Mouse (Mus musculus) hindbrain, embryonic 10.5 days (tissue): ENCODE measurements around the gene Slain1. TPM values are rescaled to one million over a fixed set of nuclear protein-coding genes. Genes with fewer than 3 reads are reported as not detected.

Experiments
- DNase-seq: peaks from one replicate; pipeline ENCODE4 v3.0.0-alpha.2; 2017; ENCODE audit warnings: low spot score
- H3K27ac ChIP-seq: fragments of 300-500 bp; sonication (generic); 2 replicates; pipeline ENCODE4 v1.5.1; 2016; ENCODE audit warnings: mild to moderate bottlenecking, moderate library complexity
- H3K27me3 ChIP-seq: fragments of 300-500 bp; sonication (generic); 2 replicates; pipeline ENCODE4 v1.6.1; 2016; ENCODE audit warnings: mild to moderate bottlenecking; ENCODE audit not compliant: poor library complexity, insufficient read depth, severe bottlenecking
- H3K36me3 ChIP-seq: fragments of 300-500 bp; sonication (generic); 2 replicates; pipeline ENCODE4 v1.6.1; 2016; ENCODE audit warnings: mild to moderate bottlenecking, moderate library complexity
- H3K4me1 ChIP-seq: fragments of 300-500 bp; sonication (generic); replicated peaks from 2 replicates; pipeline ENCODE4 v1.6.1; 2016; ENCODE audit warnings: mild to moderate bottlenecking
- H3K4me3 ChIP-seq: fragments of 300-500 bp; sonication (generic); 2 replicates; pipeline ENCODE4 v1.5.1; 2016; ENCODE audit warnings: mild to moderate bottlenecking, moderate library complexity
- H3K9me3 ChIP-seq: fragments of 300-500 bp; sonication (generic); 2 replicates; pipeline ENCODE4 v1.6.1; 2016; ENCODE audit warnings: mild to moderate bottlenecking, moderate library complexity
- WGBS: fragments of 180-500 bp; shearing (Covaris S2); methylation state at CpG from one replicate; pipeline ENCODE4 v1.1.7; 2016; 5-methylcytosine and 5-hydroxymethylcytosine counted together
- polyA plus RNA-seq: library from polyadenylated mRNA; unstranded; fragments of >200 nt; fragmentation: Nextera tagmentation; extraction: Ambion mirVana; gene quantifications from 2 replicates; pipeline ENCODE4 v1.2.1, GENCODE M21; 2016

Slain1 gene
- polyA plus RNA-seq, 1 experiment from 2014 or later: 13.3 TPM

DNA sequence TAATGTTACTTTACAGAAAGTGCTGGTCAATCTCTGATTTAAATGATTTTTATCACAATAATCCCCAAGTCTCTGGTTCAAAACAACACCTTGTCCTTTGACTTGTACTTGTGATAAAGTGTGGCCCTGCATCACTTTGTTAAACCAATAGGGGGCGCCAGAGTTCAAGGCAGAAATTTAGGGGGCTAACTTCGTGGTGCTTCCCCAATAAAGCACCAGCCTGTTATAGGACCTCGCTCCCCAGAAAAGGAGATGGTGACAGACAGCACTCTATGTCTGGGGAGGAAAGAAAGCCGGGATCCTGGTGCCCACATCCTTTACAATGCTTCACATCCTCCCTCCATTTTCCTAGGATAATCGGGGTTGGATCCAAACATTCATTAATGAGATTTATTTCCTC lies 67.5 kb downstream of the Slain1 start:
- H3K4me3 ChIP-seq: no peak overlapping the region
- DNase-seq: peak; percentile 31
- H3K4me1 ChIP-seq: peaks cover 18% of the 10 kb centered on the region
- 41% methylated on average over 5 of the region's 5 CpGs for WGBS
- H3K9me3 ChIP-seq: no peaks in the 10 kb centered on the region
- no peaks in the 10 kb centered on the region for H3K36me3 ChIP-seq
- H3K27ac ChIP-seq: no peak overlapping the region
- H3K27me3 ChIP-seq: no peaks in the 10 kb centered on the region

DNA sequence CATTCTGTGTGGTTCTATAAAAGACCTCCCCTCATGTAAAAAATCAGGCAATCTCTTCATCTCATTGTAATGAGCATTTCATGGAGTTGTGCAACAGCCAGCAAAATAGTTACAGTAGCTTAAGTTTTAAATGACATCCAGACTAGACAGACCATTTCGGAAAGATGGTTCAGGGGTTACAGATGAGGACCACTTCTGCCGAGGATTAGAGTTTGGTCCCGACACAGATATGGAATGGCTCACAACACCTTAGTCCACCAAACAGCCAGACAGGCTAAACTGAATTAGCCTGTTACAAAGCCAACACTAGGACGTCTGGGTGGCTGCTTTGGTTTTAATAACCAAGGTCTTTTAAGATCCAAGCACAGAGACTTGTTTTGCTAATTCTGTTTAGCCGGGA lies 68.0 kb downstream of the Slain1 start:
- no peaks in the 10 kb centered on the region for H3K36me3 ChIP-seq
- peaks cover 18% of the 10 kb centered on the region for H3K4me1 ChIP-seq
- H3K9me3 ChIP-seq: no peaks in the 10 kb centered on the region
- no peaks in the 10 kb centered on the region for H3K27me3 ChIP-seq
- H3K4me3 ChIP-seq: no peak overlapping the region
- H3K27ac ChIP-seq: no peak overlapping the region
- no peak for DNase-seq
- WGBS: 76% methylated on average over 5 of the region's 5 CpGs

DNA sequence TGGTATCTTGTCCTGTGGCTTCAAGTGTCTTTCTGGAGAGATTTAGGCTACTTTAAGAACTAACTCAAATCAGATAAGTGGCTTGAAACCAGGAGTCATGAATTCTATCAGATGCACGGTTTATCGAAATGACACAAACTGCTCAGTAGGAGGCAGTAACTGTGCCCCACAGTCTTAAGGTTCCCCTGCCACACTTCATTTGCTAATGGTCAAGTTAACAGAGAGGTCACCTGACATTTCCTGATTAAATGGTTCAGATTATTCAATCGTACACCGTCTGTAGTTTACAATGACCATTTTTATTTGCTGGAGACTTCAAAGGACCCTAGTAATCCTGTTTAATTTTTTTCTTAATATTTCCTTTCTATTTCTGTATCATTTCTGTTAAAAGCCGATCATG lies 68.4 kb downstream of the Slain1 start:
- WGBS: 46% methylated on average over 5 of the region's 5 CpGs
- peaks cover 21% of the 10 kb centered on the region for H3K4me1 ChIP-seq
- H3K9me3 ChIP-seq: no peaks in the 10 kb centered on the region
- H3K36me3 ChIP-seq: no peaks in the 10 kb centered on the region
- H3K27me3 ChIP-seq: no peaks in the 10 kb centered on the region
- no peak overlapping the region for H3K27ac ChIP-seq
- DNase-seq: no peak
- H3K4me3 ChIP-seq: no peak overlapping the region

DNA sequence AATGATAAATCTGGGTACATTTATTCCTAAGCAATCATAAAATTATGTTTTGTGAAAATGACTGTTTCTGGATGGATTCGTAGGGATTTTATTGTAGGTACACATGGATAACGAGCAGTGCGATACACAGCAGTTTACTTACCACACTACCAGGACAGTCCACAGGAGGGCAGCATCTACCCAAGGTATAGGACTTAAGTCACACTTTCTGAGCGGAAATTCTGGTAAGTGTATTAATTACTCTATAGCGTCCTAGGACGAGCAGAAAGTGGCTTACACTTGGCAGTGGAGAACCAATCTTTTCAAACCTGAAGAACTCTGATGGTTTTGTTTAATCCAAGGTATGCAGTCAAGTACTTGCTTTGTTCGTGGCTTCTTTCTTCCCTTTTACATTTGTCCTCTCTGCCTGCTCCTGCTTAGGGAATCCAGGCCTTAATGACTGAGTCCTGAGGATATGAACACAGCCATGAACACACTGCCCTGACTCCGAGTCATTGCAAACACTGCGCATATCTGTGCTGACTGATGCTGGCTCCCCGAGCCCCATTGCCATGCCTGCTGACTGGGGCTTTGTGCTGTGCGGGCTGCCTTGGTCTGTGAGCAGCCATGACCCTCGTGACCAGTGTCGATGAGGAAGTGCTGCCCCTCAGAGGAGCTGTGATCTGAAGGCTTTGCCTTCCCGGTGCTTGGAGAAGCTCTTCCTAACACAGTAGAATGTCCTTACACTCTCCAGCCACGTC lies 69.0 kb downstream of the Slain1 start:
- H3K27me3 ChIP-seq: no peaks in the 10 kb centered on the region
- H3K9me3 ChIP-seq: no peaks in the 10 kb centered on the region
- H3K27ac ChIP-seq: peak overlapping the region; percentile 91
- no peaks in the 10 kb centered on the region for H3K36me3 ChIP-seq
- WGBS: 18% methylated on average over 15 of the region's 15 CpGs
- DNase-seq: peak; percentile 88
- H3K4me3 ChIP-seq: peak overlapping the region; percentile 30
- peaks cover 23% of the 10 kb centered on the region for H3K4me1 ChIP-seq

DNA sequence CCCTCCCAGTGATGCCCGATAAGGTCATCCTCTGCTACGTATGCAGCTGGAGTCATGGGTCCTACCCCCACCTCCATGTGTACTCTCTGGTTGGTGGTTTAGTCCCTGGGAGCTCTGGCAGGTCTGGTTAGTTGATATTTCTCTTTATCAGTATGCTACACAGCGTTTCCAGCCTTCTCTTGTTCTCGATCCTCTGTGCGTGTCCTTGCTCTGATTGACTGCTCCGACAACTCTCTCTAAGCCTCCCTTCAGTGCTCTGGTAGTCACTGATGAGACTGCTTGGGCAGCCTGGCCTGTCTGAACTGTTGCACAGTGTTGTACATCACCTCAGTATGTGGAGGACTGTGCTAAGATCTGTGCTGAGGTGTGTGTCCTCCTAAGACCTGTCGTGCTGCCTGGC lies 70.1 kb downstream of the Slain1 start:
- Histone ChIP-seq H3K27ac (peak overlapping the region; percentile 54), H3K4me1 (peaks cover 23% of the 10 kb centered on the region), H3K4me3 (no peak overlapping the region), H3K27me3 (no peaks in the 10 kb centered on the region), H3K36me3 (no peaks in the 10 kb centered on the region), H3K9me3 (no peaks in the 10 kb centered on the region)
- DNase-seq: peak; percentile 19
- 64% methylated on average over 7 of the region's 7 CpGs for WGBS

DNA sequence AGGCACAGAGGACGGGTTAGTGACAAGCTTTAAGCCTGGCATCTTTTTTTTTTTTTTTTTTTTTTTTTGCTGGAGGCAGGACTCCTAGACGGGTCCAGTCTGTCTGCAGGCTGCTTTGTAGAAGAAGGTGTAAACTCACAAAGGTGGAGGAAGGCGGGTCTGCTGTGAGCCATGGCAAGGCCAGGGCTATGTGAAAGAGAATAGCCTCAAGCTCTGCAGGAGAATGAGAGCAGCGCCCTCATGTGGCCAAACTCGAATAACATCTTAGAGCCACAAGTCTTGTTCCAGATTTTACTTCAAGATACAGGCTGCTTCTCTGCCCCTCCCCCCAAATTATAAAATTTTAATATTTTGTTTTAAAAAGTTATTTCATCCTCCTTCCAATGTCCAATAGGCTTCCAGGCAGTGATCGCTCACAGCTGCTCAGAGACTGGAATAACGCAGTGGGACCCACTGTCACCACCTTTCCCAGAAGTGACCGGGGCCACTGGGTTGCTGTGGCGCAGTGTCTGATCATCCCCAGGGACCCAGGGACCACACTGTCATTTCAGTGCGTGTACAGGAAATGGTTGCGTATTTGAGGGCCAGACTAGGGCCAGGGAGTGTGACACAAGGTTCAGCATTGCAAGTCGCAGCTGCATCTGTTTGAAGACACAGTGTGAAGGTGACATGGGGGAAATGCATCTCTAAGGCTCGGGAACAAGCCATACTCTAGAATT lies 70.8 kb downstream of the Slain1 start:
- H3K27ac ChIP-seq: peak overlapping the region; percentile 76
- 53% methylated on average over 13 of the region's 13 CpGs for WGBS
- no peaks in the 10 kb centered on the region for H3K9me3 ChIP-seq

DNA sequence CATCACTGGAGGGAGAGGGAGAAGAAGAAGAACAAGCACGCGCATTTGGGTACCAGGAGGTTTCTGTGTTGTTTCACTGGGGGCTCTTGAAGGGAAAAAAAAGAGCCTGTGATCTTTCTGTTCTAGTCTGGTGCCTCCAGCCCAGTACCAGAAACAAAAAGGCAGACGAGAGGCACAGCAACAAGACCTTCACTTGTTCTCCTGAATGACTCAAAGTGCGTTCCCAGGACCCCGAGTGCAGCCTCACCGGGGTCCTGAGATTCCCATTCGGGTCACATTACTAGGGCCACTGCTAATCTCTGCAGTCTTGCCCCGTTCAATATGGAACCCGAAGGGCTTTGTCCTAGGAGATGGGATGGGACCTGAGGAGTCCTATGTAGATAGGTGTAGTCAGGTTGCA lies 73.3 kb downstream of the Slain1 start:
- 72% methylated on average over 9 of the region's 9 CpGs for WGBS
- Histone ChIP-seq H3K9me3 (no peaks in the 10 kb centered on the region), H3K4me3 (no peak overlapping the region), H3K36me3 (no peaks in the 10 kb centered on the region), H3K27ac (peak overlapping the region; percentile 35), H3K27me3 (no peaks in the 10 kb centered on the region), H3K4me1 (peaks cover 23% of the 10 kb centered on the region)
- DNase-seq: no peak

More for the DNA sequence above, 70.8 kb downstream of the Slain1 start:
- Histone ChIP-seq H3K27me3 (no peaks in the 10 kb centered on the region), H3K4me1 (peaks cover 23% of the 10 kb centered on the region), H3K36me3 (no peaks in the 10 kb centered on the region), H3K4me3 (no peak overlapping the region)
- DNase-seq: peak; percentile 81

DNA sequence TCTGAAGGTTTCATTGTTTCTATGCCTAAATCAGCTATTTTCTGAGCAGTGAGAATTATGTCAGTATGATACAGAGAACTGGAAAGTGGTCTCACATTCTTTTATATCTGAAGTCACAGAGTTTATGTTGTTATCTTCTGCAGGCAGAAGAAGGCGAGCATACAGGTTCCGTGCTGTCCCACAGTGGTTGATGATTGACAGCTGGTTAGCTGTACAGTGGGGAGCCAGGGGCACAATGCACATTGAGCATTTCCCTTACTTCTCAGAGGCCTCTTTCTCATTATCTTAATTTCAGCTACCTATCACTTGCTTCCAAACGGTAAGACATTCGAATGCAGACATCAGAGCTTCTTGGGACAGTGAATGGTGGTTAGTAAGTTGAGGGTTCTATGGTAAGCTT lies 73.8 kb downstream of the Slain1 start:
- Histone ChIP-seq H3K36me3 (no peaks in the 10 kb centered on the region), H3K27ac (peak overlapping the region; percentile 35; the same call in 1 of the 2 replicates), H3K27me3 (no peaks in the 10 kb centered on the region), H3K4me3 (no peak overlapping the region), H3K4me1 (peaks cover 23% of the 10 kb centered on the region), H3K9me3 (no peaks in the 10 kb centered on the region)
- 84% methylated on average over 4 of the region's 4 CpGs for WGBS
- no peak for DNase-seq

DNA sequence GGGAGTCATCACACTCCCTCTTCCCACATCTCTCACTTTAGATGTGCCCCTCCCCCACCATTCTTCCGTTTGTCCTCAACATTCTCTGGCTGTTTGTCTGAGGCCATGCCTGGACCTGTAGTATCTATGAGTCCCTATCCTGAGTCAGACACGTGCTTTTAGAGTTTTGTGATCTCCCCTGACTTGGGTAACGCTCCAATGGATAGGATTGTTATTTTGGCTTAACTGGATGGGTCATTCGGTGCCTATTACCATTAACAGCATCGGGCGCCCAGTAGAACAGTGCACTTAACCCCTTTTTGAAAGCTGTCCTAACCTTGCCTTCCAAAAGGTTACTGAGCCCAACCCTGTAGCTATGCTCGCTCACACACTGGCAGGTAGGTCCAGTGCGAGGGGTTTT lies 78.5 kb downstream of the Slain1 start:
- Histone ChIP-seq H3K4me3 (no peak overlapping the region), H3K27me3 (no peaks in the 10 kb centered on the region), H3K9me3 (no peaks in the 10 kb centered on the region), H3K36me3 (no peaks in the 10 kb centered on the region), H3K4me1 (peaks cover under 1% of the 10 kb centered on the region; the same call in 1 of the 2 replicates), H3K27ac (no peak overlapping the region)
- DNase-seq: no peak
- 85% methylated on average over 8 of the region's 8 CpGs for WGBS

DNA sequence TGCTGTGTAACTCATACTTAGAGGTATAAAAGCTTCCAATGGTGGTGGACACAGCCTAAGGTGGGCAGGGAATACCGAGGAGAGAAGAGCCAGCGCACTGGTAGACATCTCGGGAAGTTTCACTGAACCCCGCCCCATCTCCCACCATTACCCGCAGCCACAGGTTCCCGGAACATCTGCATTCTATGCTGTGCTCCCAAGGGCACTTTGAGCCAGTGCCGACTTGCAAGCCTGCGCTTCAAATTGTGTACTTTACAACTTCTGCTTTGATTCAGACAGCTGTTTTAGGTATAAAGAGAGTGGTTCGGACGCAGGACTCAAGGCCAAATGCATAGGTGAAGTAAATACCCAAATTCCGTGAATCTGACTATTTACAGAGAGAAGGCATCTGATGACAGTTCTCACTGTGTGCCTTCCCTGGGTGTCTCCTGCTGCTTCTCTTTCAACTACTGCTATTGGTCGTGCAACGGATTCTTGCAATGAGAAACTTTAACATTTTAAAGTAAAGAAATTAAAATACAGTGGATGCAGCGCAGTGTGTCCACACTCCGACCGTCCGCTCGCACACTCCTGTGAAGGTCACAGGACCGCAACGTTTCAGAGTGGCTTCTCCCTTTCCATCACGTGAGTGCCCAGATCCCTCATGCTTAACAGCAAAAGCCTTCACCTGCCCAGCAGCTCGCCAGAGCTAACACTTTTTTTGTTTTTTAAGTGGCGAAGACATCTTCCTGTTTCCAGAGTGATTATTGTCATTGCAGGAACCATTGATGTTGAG lies 79.1 kb downstream of the Slain1 start:
- no peaks in the 10 kb centered on the region for H3K27me3 ChIP-seq
- H3K27ac ChIP-seq: no peak overlapping the region
- no peak for DNase-seq
- H3K36me3 ChIP-seq: no peaks in the 10 kb centered on the region
- no peaks in the 10 kb centered on the region for H3K4me1 ChIP-seq
- 82% methylated on average over 23 of the region's 23 CpGs for WGBS
- no peaks in the 10 kb centered on the region for H3K9me3 ChIP-seq
- H3K4me3 ChIP-seq: no peak overlapping the region

DNA sequence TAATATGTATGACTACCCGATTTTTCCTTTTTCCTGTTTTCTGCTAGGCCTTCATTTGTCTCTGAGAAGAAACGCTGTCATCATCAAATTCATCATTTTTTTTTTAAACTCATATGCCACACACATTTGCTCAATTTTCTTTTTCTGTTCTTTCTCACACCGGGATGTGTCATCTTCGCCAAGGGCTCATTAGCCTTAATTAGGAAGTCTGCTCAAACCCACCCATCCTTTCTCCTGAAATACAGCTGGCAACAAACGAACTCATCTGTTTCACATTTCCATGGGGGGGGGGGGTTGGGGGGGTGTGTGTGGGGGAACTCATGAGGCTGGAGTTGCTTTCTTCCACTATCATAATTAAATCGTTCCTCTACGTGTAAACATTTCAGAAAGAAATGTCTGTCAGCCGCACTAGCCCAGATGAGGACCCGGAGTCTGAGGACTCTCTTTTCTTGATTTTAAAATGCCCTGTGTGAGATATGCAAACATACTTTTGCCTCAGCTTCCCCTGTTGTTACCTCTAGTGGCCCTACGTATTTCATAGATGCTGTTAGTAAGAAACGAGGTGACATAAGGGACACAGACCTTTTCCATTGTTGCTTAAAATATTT lies 79.8 kb downstream of the Slain1 start:
- WGBS: 72% methylated on average over 11 of the region's 11 CpGs
- no peaks in the 10 kb centered on the region for H3K27me3 ChIP-seq
- no peaks in the 10 kb centered on the region for H3K4me1 ChIP-seq
- H3K9me3 ChIP-seq: no peaks in the 10 kb centered on the region
- no peaks in the 10 kb centered on the region for H3K36me3 ChIP-seq
- H3K4me3 ChIP-seq: no peak overlapping the region
- no peak overlapping the region for H3K27ac ChIP-seq
- DNase-seq: no peak

DNA sequence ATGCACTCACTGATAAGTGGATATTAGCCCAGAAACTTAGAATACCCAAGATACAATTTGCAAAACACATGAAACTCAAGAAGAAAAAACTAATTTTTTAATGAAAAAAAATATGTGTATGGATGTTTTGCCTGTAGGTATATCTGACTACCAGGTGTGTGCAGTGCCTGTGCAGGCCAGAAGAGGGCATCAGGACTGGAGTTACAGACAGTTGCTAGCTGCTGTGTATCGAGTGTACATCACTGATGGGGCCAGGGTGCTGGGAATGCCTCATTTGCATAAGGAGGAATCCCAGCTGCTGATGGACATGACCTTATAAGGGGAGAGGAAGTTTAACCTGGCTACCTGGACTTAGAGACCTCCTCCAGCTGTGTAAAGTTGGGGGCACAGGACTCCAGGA lies 82.6 kb downstream of the Slain1 start:
- H3K9me3 ChIP-seq: no peaks in the 10 kb centered on the region
- no peaks in the 10 kb centered on the region for H3K4me1 ChIP-seq
- H3K27me3 ChIP-seq: no peaks in the 10 kb centered on the region
- no peak for DNase-seq
- 69% methylated on average over 1 of the region's 1 CpGs for WGBS
- H3K36me3 ChIP-seq: no peaks in the 10 kb centered on the region
- H3K27ac ChIP-seq: no peak overlapping the region
- H3K4me3 ChIP-seq: no peak overlapping the region
